Mouse (Mus musculus) frontal cortex, postnatal 10 days (tissue): ENCODE results near the gene Pnrc2.

Experiments
- DNase-seq, 2 experiments: peaks; one replicate each; pipeline ENCODE4 v3.0.0; 2022; ENCODE audit warnings: low spot score in 2 of 2, mixed read lengths in 1 of 2

The Pnrc2 gene

GRCm38 (mm10) chr4:135892884-135893283, 19.2 kb upstream of the Pnrc2 start:
- no peak for DNase-seq

- DNase-seq: no peak
Measured at GRCm38 (mm10) chr4:135891539-135891938, 17.9 kb upstream of the Pnrc2 start.

GRCm38 (mm10) chr4:135889884-135890283, 16.2 kb upstream of the Pnrc2 start:
- peak in 1 of 2 experiments; percentile 52 for DNase-seq

- no peak for DNase-seq
Measured at GRCm38 (mm10) chr4:135889146-135889883, 15.7 kb upstream of the Pnrc2 start.

GRCm38 (mm10) chr4:135888448-135889057, 14.9 kb upstream of the Pnrc2 start:
- no peak for DNase-seq

- no peak for DNase-seq
Measured at GRCm38 (mm10) chr4:135886184-135886583, 12.5 kb upstream of the Pnrc2 start.

- no peak for DNase-seq
Measured at GRCm38 (mm10) chr4:135885676-135886075, 12.0 kb upstream of the Pnrc2 start.

- no peak for DNase-seq
Measured at GRCm38 (mm10) chr4:135884531-135884930, 10.9 kb upstream of the Pnrc2 start.

- no peak for DNase-seq
Measured at GRCm38 (mm10) chr4:135883881-135884516, 10.3 kb upstream of the Pnrc2 start.

- DNase-seq: no peak
Measured at GRCm38 (mm10) chr4:135883401-135883851, 9.8 kb upstream of the Pnrc2 start.

- DNase-seq: no peak
Measured at GRCm38 (mm10) chr4:135882023-135882422, 8.4 kb upstream of the Pnrc2 start.

- no peak for DNase-seq
Measured at GRCm38 (mm10) chr4:135880576-135880975, 6.9 kb upstream of the Pnrc2 start.

- DNase-seq: no peak
Measured at GRCm38 (mm10) chr4:135880018-135880417, 6.4 kb upstream of the Pnrc2 start.

- no peak for DNase-seq
Measured at GRCm38 (mm10) chr4:135879021-135879420, 5.4 kb upstream of the Pnrc2 start.

GRCm38 (mm10) chr4:135877742-135878141, 4.1 kb upstream of the Pnrc2 start:
- no peak for DNase-seq

- DNase-seq: peak; percentile 64 to 78
Measured at GRCm38 (mm10) chr4:135876583-135877020, 3.0 kb upstream of the Pnrc2 start.

- DNase-seq: peak; percentile 41 to 55
Measured at GRCm38 (mm10) chr4:135875991-135876582, 2.4 kb upstream of the Pnrc2 start.

GRCm38 (mm10) chr4:135875546-135875945, 1.9 kb upstream of the Pnrc2 start:
- no peak for DNase-seq

- DNase-seq: no peak
Measured at GRCm38 (mm10) chr4:135874564-135875535, 1.2 kb upstream of the Pnrc2 start.

GRCm38 (mm10) chr4:135872589-135873391, 860 bp downstream of the Pnrc2 start:
- DNase-seq: no peak
